Mouse (Mus musculus): ENCODE data around the gene Dnm2.

Dnm2 gene

DNA sequence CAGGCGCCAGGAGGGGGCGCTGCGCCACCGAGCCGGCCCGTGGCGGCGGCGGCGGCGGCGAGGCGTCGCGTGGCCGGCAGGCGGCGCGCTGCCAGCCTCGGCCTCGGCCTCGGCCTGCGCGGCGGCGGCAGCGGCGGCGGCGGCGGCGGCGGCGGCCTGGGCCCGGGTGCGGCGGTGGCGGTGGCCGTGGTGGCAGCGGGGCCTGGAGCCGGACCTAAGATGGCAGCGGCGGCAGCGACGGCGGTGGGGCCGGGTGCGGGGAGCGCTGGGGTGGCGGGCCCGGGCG lies 122.0 kb downstream of the Dnm2 start, which contains the start of gene Carm1:
TSS of gene Carm1 (plus strand) at position 106 of the 286 bp plus-strand sequence.
- no peak for DNase-seq (ENCODE audit: low spot score)

DNA sequence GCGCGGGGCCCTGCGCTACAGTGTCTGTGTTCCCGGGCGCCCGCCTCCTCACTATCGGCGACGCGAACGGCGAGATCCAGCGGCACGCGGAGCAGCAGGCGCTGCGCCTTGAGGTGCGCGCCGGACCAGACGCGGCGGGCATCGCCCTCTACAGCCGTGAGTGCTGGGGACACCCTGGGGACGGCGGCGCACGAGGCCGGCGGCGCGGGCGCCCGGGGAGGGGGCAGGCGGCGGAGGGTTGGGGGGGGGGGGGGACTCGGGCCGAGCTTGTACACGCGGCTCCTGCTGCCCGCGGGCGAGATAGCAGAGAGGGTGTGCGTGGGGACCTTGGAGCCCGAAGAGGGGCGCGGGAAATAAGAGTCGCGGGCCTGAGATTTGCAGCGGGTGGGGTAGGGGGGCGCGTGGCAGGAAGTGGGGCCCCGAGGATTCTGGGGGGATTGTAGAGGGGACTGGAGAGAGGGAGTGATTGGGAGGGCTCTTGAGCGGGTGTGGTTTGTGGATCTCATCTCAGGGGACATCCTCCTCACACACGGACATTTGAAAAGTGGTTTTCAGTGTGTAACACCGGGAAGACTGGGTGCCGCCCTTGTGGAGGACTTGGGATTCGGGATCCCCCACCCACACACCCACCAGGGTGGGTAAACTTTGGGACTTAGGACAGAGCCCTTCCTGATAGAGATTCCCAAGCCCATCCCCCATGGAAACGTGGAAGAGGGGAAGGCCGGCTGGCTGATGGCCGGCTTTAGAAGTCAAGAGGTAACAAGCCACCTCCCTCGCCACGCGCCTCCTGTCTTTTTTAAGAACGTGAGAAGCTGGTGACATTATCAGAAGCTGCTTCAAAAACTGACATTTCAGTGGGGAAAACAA lies 122.6 kb downstream of the Dnm2 start:
- DNase-seq (ENCODE audit: low spot score), result peak; percentile 43

GRCm38 (mm10) chr9:21551049-21551448 lies 126.3 kb downstream of the Dnm2 start:
- no peak for DNase-seq (ENCODE audit: low spot score)

DNA sequence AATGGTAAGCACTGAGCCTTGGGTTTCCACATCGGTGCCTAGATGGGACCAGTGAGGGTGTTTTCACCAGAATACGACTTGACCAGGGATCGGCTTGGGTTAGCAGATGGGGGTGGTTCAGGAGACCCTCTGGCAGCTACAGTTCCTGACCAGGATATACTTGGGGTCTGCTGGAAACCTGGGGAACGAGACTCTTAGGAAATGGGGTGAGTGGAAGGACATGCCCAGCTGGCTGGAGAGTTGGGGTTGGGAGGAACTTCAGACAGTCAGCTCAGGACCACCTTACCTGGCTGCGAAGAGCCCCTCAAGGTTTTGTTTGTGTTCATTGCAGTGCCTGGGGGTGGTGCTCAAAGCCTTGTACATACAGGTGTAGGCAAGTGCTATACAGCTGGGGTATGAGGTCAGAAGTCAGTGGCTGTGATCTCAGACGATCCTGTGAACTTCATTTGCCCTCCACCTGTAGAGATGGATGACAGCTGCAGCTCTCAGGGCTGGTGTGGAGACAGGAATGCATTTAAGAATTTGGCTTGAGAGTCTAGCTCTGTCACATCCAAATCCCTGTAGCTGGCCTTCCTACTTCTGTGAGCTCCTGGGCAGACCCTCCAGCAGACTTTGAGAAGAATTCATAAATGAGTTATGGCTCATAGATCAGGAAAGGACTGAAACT lies 129.0 kb downstream of the Dnm2 start:
- DNase-seq (ENCODE audit: low spot score), result no peak

DNA sequence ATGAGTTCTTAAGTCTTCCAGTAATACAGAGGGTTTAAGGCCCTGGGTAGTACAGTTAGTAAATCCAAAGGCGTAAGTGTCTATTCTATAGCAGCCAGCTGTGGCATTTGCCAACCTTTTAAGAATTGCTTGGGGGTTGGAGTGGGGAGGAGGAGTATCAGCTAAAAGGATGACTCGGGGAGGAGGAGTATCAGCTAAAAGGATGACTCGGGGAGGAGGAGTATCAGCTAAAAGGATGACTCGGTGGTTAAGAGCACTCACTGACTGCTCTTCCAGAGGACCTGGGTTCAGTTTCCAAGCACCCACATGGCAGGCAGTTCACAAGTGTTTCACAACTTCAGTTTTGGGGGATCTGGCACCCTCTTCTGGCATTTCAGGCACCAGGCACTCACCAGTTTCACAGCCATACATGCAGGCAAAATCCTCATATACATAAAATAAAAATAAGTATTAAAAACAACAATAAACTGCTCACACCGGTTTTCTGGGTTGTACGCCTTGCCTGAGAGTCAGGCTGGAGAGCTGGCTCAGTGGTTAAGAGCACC lies 130.6 kb downstream of the Dnm2 start:
- DNase-seq (ENCODE audit: low spot score), result no peak

DNA sequence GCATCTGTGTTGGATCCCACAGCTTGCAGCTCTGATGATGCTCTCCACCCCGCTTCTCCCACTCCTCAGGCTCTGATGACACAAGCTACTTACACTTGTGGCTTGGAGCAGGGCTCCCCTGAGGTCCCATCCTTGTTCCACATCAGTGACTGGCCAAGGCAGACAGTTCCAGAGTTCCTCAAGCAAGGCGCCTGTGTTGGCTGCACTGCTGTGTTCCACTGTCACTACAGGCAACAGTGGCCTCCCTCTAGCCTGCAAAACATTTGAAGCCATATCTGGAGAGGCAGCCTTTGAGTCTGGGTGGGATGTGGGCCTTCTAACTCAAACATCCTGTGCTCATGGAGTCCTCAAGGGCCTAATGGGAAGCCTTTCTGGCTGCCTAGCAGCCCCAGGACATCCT lies 132.3 kb downstream of the Dnm2 start:
- DNase-seq (ENCODE audit: low spot score), result no peak

All from adipocyte (in vitro differentiated cells).